Mouse (Mus musculus) cerebellum, adult 2 months (tissue): Measurements from ENCODE around the gene Siglec1. TPM values are rescaled to one million over a fixed set of nuclear protein-coding genes. Genes with fewer than 3 reads are reported as not detected.
"Not testable (repeated sequence)": the region's sequence is repeated elsewhere in the genome, so short reads cannot be mapped to it uniquely, and the experiment has no call there.

Experiments
- DNase-seq, 2 experiments: peaks; one replicate each; pipeline ENCODE4 v3.0.0; 2021
- H3K27ac ChIP-seq: fragments of 200-500 bp; 2 replicates; pipeline ENCODE4 v1.5.1; 2012; ENCODE audit warnings: low read length, control low read depth, inconsistent platforms; ENCODE audit not compliant: insufficient read depth
- H3K27me3 ChIP-seq: fragments of 200-500 bp; 2 replicates; pipeline ENCODE4 v1.6.1; 2012; ENCODE audit warnings: inconsistent platforms, mild to moderate bottlenecking, low read length, moderate library complexity; ENCODE audit not compliant: control insufficient read depth, insufficient read depth
- H3K4me1 ChIP-seq: fragments of 200-500 bp; 2 replicates; pipeline ENCODE4 v1.6.1; 2011; ENCODE audit warnings: low read length; ENCODE audit not compliant: control insufficient read depth, insufficient read depth
- H3K4me3 ChIP-seq: fragments of 200-500 bp; replicated peaks from 2 replicates; pipeline ENCODE3; 2011; ENCODE audit warnings: mild to moderate bottlenecking, low read depth, low read length, control low read depth; ENCODE audit not compliant: insufficient read depth
- CTCF ChIP-seq: fragments of 200-500 bp; IDR thresholded peaks from 2 replicates; pipeline ENCODE4 v1.5.1; 2011; ENCODE audit warnings: low read depth, mild to moderate bottlenecking, control low read depth, low read length, moderate library complexity, borderline replicate concordance; ENCODE audit not compliant: insufficient read depth
- POLR2A ChIP-seq: fragments of 200-500 bp; IDR thresholded peaks from 2 replicates; pipeline ENCODE4 v1.6.1; 2011; ENCODE audit warnings: low read length, control low read depth, borderline replicate concordance; ENCODE audit not compliant: insufficient read depth
- WGBS: fragments of 180-500 bp; shearing (Covaris S2); methylation state at CpG from one replicate; pipeline ENCODE4 v1.1.7; 2018; 5-methylcytosine and 5-hydroxymethylcytosine counted together
- polyA plus RNA-seq: library from polyadenylated mRNA; depleted of rRNA; stranded (reverse); fragments of >200 nt; gene quantifications from 2 replicates; pipeline ENCODE4 v1.2.3, GENCODE M21; 2012; rRNA removed

Gene Siglec1
- polyA plus RNA-seq, 1 experiment, result 0.07 TPM

- 95% methylated on average over 2 of the region's 2 CpGs for WGBS
- no peak for DNase-seq
- Histone ChIP-seq H3K4me1 (no peaks in the 10 kb centered on the region), H3K27ac (no peak overlapping the region), H3K4me3 (no peak overlapping the region), H3K27me3 (no peaks in the 10 kb centered on the region)
- TF ChIP-seq POLR2A, result no peak
- TF ChIP-seq CTCF, result no peak
Observed at GRCm38 (mm10) chr2:131036343-131036742, 50.2 kb downstream of the Siglec1 start.

- not testable (repeated sequence) for H3K27ac ChIP-seq, H3K4me1 ChIP-seq, H3K27me3 ChIP-seq, H3K4me3 ChIP-seq, DNase-seq
- WGBS, result 55% methylated on average over 1 of the region's 1 CpGs
Observed at GRCm38 (mm10) chr2:131031406-131031805, 55.2 kb downstream of the Siglec1 start.

GRCm38 (mm10) chr2:131030998-131031397 lies 55.6 kb downstream of the Siglec1 start:
- TF ChIP-seq POLR2A (no peak), CTCF (no peak)
- 95% methylated on average over 1 of the region's 1 CpGs for WGBS
- no peaks in the 10 kb centered on the region; the same call in 1 of the 2 replicates for H3K27me3 ChIP-seq
- DNase-seq, result no peak
- H3K4me3 ChIP-seq, result no peak overlapping the region
- no peaks in the 10 kb centered on the region for H3K4me1 ChIP-seq
- H3K27ac ChIP-seq, result no peak overlapping the region

DNA sequence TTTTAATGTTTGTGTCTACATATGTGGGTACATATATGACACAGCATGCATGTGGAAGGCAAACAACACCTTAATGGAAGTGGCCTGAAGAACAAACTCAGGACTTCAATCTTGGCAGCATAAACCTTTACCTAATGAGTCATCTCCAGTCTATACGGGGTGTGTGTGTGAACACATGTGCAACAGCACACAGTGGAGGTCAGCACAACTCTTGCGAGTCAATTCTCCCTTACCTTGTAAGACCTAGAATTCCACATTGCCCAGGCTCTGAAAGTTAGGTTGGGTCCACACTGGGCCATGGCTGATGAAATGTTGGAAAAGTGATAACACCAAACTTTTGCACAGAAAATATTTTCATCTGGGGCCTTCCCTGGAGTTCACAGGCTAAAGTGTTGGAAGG lies 56.0 kb downstream of the Siglec1 start:
- no peak overlapping the region for H3K4me3 ChIP-seq
- no peak for DNase-seq
- no peaks in the 10 kb centered on the region; the same call in 1 of the 2 replicates for H3K27me3 ChIP-seq
- H3K27ac ChIP-seq, result no peak overlapping the region
- H3K4me1 ChIP-seq, result no peaks in the 10 kb centered on the region
- 82% methylated on average over 2 of the region's 2 CpGs for WGBS
- TF ChIP-seq POLR2A, result no peak
- no peak for TF ChIP-seq CTCF

- TF ChIP-seq POLR2A (no peak), CTCF (no peak)
- Histone ChIP-seq H3K4me1 (no peaks in the 10 kb centered on the region), H3K27ac (no peak overlapping the region), H3K27me3 (no peaks in the 10 kb centered on the region; the same call in 1 of the 2 replicates), H3K4me3 (no peak overlapping the region)
- 83% methylated on average over 9 of the region's 9 CpGs for WGBS
- DNase-seq, result no peak
Observed at GRCm38 (mm10) chr2:131029065-131029935, 57.3 kb downstream of the Siglec1 start.

DNA sequence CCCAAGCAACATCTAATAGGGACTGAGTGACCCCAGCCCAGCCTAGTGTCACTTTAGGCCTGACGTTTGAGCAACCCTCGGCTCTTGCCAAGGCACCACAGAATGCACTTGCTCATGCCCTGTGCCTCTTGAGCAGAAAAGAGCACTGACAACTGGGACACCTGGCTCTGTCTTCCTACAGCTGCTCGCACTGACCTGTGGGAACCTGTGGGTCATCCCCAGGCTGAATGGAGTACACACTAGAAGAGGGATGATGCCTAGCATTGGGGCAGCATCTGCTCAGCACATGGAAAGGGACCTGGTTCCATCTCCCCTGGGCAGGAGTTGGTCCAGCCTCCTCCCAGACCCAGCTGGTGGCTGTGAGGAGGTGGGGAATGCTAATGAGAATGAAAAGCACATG lies 59.6 kb downstream of the Siglec1 start:
- Histone ChIP-seq H3K4me1 (no peaks in the 10 kb centered on the region), H3K27ac (no peak overlapping the region), H3K4me3 (no peak overlapping the region), H3K27me3 (no peaks in the 10 kb centered on the region; the same call in 1 of the 2 replicates)
- TF ChIP-seq POLR2A (no peak), CTCF (no peak)
- WGBS, result 87% methylated on average over 3 of the region's 3 CpGs
- DNase-seq, result no peak

GRCm38 (mm10) chr2:131025230-131025629 lies 61.3 kb downstream of the Siglec1 start:
- no peak for TF ChIP-seq POLR2A
- 97% methylated on average over 2 of the region's 2 CpGs for WGBS
- no peak for DNase-seq

More at GRCm38 (mm10) chr2:131025230-131025629, 61.3 kb downstream of the Siglec1 start:
- H3K27me3 ChIP-seq, result no peaks in the 10 kb centered on the region; the same call in 1 of the 2 replicates
- H3K27ac ChIP-seq, result no peak overlapping the region
- H3K4me1 ChIP-seq, result no peaks in the 10 kb centered on the region
- H3K4me3 ChIP-seq, result no peak overlapping the region

Other genes with a start within 250 kb of the Siglec1 start
- 64.9 and 71.1 TPM in 2 replicates for gene 4930402H24Rik, start 180.4 kb downstream of the Siglec1 start, polyA plus RNA-seq
- 48.2 and 50.2 TPM in 2 replicates for gene Atrn, start 180.3 kb downstream of the Siglec1 start, polyA plus RNA-seq
- 75.1 and 87.0 TPM in 2 replicates for gene Gfra4, start 43.7 kb downstream of the Siglec1 start, polyA plus RNA-seq
- 1.5 and 3.6 TPM in 2 replicates for gene Adam33, start 23.0 kb downstream of the Siglec1 start, polyA plus RNA-seq
- 7.8 and 8.0 TPM in 2 replicates for gene Hspa12b, start 40.5 kb upstream of the Siglec1 start, polyA plus RNA-seq
- gene Gm11037, start 46.7 kb upstream of the Siglec1 start, polyA plus RNA-seq, result not detected in 2 replicates
- gene 1700037H04Rik, start 73.3 kb upstream of the Siglec1 start, polyA plus RNA-seq, result 137 and 143 TPM in 2 replicates
- 66.2 and 72.5 TPM in 2 replicates for gene Cenpb, start 93.3 kb upstream of the Siglec1 start, polyA plus RNA-seq
- gene Cdc25b, start 100.2 kb upstream of the Siglec1 start, polyA plus RNA-seq, result 25.7 and 26.4 TPM in 2 replicates
- 9.9 and 10.2 TPM in 2 replicates for gene Spef1, start 100.5 kb upstream of the Siglec1 start, polyA plus RNA-seq
- 43.7 and 44.7 TPM in 2 replicates for gene Ap5s1, start 120.3 kb upstream of the Siglec1 start, polyA plus RNA-seq
- 11.6 and 12.6 TPM in 2 replicates for gene Mavs, start 147.3 kb upstream of the Siglec1 start, polyA plus RNA-seq
- 35.6 and 36.7 TPM in 2 replicates for gene Pank2, start 175.7 kb upstream of the Siglec1 start, polyA plus RNA-seq